Mouse (Mus musculus): ENCODE results near the gene Med22.

Med22 gene

GRCm38 (mm10) chr2:26910124-26910993 is at the start of gene Med22, which contains the start of gene Rpl7a:
TSS of gene Med22 (minus strand) at chr2:26910677.
TSS of gene Rpl7a (plus strand) at chr2:26910764.
- peak; percentile 100 for DNase-seq (ENCODE audit: low spot score in 2 of 2)

GRCm38 (mm10) chr2:26957488-26957859 is 47.0 kb upstream of the Med22 start:
- DNase-seq (ENCODE audit: low spot score in 2 of 2): no peak

GRCm38 (mm10) chr2:26956811-26957487 is 46.5 kb upstream of the Med22 start:
- no peak for DNase-seq (ENCODE audit: low spot score in 2 of 2)

GRCm38 (mm10) chr2:26954735-26955395 is 44.4 kb upstream of the Med22 start:
- DNase-seq (ENCODE audit: low spot score in 2 of 2): no peak

- no peak for DNase-seq (ENCODE audit: low spot score in 2 of 2)
Observed at GRCm38 (mm10) chr2:26952866-26953265, 42.4 kb upstream of the Med22 start.

GRCm38 (mm10) chr2:26952193-26952592 is 41.7 kb upstream of the Med22 start:
- no peak for DNase-seq (ENCODE audit: low spot score in 2 of 2)

GRCm38 (mm10) chr2:26951346-26951905 is 40.9 kb upstream of the Med22 start:
- no peak for DNase-seq (ENCODE audit: low spot score in 2 of 2)

GRCm38 (mm10) chr2:26950411-26950810 is 39.9 kb upstream of the Med22 start:
- no peak for DNase-seq (ENCODE audit: low spot score in 2 of 2)

- DNase-seq (ENCODE audit: low spot score in 2 of 2): no peak
Observed at GRCm38 (mm10) chr2:26943253-26943652, 32.8 kb upstream of the Med22 start.

- DNase-seq (ENCODE audit: low spot score in 2 of 2): no peak
Observed at GRCm38 (mm10) chr2:26941539-26941938, 31.1 kb upstream of the Med22 start.

GRCm38 (mm10) chr2:26936425-26936824 is 25.9 kb upstream of the Med22 start:
- no peak for DNase-seq (ENCODE audit: low spot score in 2 of 2)

GRCm38 (mm10) chr2:26935286-26935685 is 24.8 kb upstream of the Med22 start:
- DNase-seq (ENCODE audit: low spot score in 2 of 2): no peak

GRCm38 (mm10) chr2:26933304-26934055 is 23.0 kb upstream of the Med22 start, which contains the start of the genes Surf4 and Stkld1:
TSS of gene Surf4 (minus strand) at chr2:26933928.
TSS of gene Stkld1 (plus strand) at chr2:26934047.
- peak; percentile 78 to 83 for DNase-seq (ENCODE audit: low spot score in 2 of 2)

GRCm38 (mm10) chr2:26932473-26933303 is 22.2 kb upstream of the Med22 start:
- DNase-seq (ENCODE audit: low spot score in 2 of 2): no peak

GRCm38 (mm10) chr2:26930390-26930789 is 19.9 kb upstream of the Med22 start:
- peak in 1 of 2 experiments; percentile 63 for DNase-seq (ENCODE audit: low spot score in 2 of 2)

GRCm38 (mm10) chr2:26927745-26928476 is 17.4 kb upstream of the Med22 start:
- DNase-seq (ENCODE audit: low spot score in 2 of 2): no peak

- DNase-seq (ENCODE audit: low spot score in 2 of 2): no peak
Observed at GRCm38 (mm10) chr2:26921784-26922183, 11.3 kb upstream of the Med22 start.

- DNase-seq (ENCODE audit: low spot score in 2 of 2): no peak
Observed at GRCm38 (mm10) chr2:26920190-26920855, 9.8 kb upstream of the Med22 start.

GRCm38 (mm10) chr2:26919684-26920083 is 9.2 kb upstream of the Med22 start:
- no peak for DNase-seq (ENCODE audit: low spot score in 2 of 2)
